Mouse (Mus musculus): ENCODE results near the gene Mtmr12. TPM values are rescaled to one million over a fixed set of nuclear protein-coding genes. Genes with fewer than 3 reads are reported as not detected.

Mtmr12 gene
- total and polyA plus RNA-seq, 3 experiments: 7.4 to 9.2 (median 8.8) TPM

GRCm38 (mm10) chr15:12226908-12227307, 22.1 kb downstream of the Mtmr12 start:
- intact Hi-C loops (cut with DNase I): no loop called here
- TF ChIP-seq POLR2A (IDR thresholded peaks at IDR 0.05; ENCODE audit: insufficient read depth, low read depth, low read length): no peak
- TF ChIP-seq EP300 (IDR thresholded peaks at IDR 0.05; ENCODE audit: insufficient read depth, low read depth, low read length): no peak
- no peak for TF ChIP-seq CTCF (IDR thresholded peaks at IDR 0.05)
- Histone ChIP-seq H3K79me2 (replicated peaks; ENCODE audit: control insufficient read depth, insufficient read depth, low read length) (peaks cover 6% of the 10 kb centered on the region), H3K9ac (ENCODE audit: low read depth, low read length) (no peak overlapping the region), H3K4me3 (no peak overlapping the region), H3K36me3 (ENCODE audit: control insufficient read depth, insufficient read depth, low read length) (no peaks in the 10 kb centered on the region; the same call in none of the 2 replicates), H3K4me1 (ENCODE audit: control insufficient read depth, insufficient read depth, low read length) (peaks cover 26% of the 10 kb centered on the region), H3K27me3 (ENCODE audit: control insufficient read depth, insufficient read depth, low read length) (no peaks in the 10 kb centered on the region), H3K27ac (no peak overlapping the region)
- 90% methylated on average over 15 of the region's 15 CpGs for WGBS
- no peak for DNase-seq

DNA sequence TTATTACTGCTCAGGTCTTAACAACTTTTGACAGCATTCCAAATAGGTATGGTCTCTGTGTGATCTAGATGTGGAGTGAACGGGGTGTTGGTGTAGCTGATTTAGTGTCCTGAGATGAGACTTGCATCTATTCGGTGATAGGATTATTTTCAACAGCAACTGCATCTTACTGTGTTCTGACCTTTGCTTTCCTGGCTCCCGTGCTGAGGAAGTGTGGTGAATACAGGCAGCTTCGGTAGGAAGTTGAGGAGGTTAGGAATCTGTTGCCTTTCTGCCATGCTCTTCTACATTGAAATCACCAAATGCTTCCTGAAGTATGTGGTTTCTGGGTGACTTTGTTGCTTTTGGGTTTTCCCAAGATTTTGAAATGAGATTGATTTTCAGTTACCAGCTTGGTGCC, 22.5 kb downstream of the Mtmr12 start:
- no peak overlapping the region for H3K27ac ChIP-seq
- peaks cover 6% of the 10 kb centered on the region for H3K79me2 ChIP-seq (replicated peaks; ENCODE audit: control insufficient read depth, insufficient read depth, low read length)
- TF ChIP-seq CTCF (IDR thresholded peaks at IDR 0.05) (no peak), EP300 (IDR thresholded peaks at IDR 0.05; ENCODE audit: insufficient read depth, low read depth, low read length) (no peak), POLR2A (IDR thresholded peaks at IDR 0.05; ENCODE audit: insufficient read depth, low read depth, low read length) (no peak)
- intact Hi-C loops (cut with DNase I): no loop called here
- H3K36me3 ChIP-seq (ENCODE audit: control insufficient read depth, insufficient read depth, low read length): no peaks in the 10 kb centered on the region; the same call in none of the 2 replicates
- no peak for DNase-seq
- no peak overlapping the region for H3K9ac ChIP-seq (ENCODE audit: low read depth, low read length)
- H3K4me3 ChIP-seq: no peak overlapping the region
- no peaks in the 10 kb centered on the region for H3K27me3 ChIP-seq (ENCODE audit: control insufficient read depth, insufficient read depth, low read length)
- peaks cover 23% of the 10 kb centered on the region for H3K4me1 ChIP-seq (ENCODE audit: control insufficient read depth, insufficient read depth, low read length)
- whole genome bisulfite sequencing: 47% methylated on average over 4 of the region's 4 CpGs

DNA sequence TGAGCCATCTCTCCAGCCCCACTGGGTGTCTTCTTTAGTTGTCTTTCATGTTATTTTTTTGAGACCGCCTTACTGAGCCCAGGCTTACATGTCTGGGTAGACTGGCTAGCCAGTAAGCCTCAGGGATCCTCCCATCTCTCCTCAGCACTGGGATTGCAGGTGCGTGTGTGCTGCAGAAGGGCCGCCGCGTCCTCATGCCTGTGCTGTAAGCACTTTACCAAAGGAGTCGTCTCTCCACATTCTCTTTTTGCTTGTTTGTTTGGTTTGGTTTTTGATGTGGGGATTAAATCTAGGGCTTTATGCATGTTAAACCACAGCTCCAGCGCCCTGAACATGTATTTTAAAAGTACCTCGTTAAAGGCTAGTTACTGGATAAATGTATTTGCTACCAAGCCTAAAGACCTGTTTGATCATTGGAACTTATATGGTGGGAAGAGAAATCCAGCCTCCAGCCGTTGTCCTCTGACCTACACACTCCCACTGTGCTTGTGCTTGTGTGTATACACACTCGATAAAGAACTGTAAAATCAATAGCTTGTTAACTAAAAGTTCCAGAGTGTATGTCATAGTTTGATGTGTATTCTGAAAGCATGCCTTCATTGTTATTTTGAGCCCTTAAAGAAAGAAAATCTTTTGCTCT, 24.9 kb downstream of the Mtmr12 start:
- Histone ChIP-seq H3K36me3 (ENCODE audit: control insufficient read depth, insufficient read depth, low read length) (no peaks in the 10 kb centered on the region; the same call in none of the 2 replicates), H3K27me3 (ENCODE audit: control insufficient read depth, insufficient read depth, low read length) (no peaks in the 10 kb centered on the region), H3K27ac (no peak overlapping the region), H3K79me2 (replicated peaks; ENCODE audit: control insufficient read depth, insufficient read depth, low read length) (peaks cover 6% of the 10 kb centered on the region), H3K4me3 (no peak overlapping the region), H3K9ac (ENCODE audit: low read depth, low read length) (no peak overlapping the region), H3K4me1 (ENCODE audit: control insufficient read depth, insufficient read depth, low read length) (peaks cover 25% of the 10 kb centered on the region)
- TF ChIP-seq POLR2A (IDR thresholded peaks at IDR 0.05; ENCODE audit: insufficient read depth, low read depth, low read length) (no peak), EP300 (IDR thresholded peaks at IDR 0.05; ENCODE audit: insufficient read depth, low read depth, low read length) (no peak), CTCF (IDR thresholded peaks at IDR 0.05) (no peak)
- intact Hi-C loops (cut with DNase I): no loop called here
- DNase-seq: no peak
- WGBS: 67% methylated on average over 10 of the region's 10 CpGs

DNA sequence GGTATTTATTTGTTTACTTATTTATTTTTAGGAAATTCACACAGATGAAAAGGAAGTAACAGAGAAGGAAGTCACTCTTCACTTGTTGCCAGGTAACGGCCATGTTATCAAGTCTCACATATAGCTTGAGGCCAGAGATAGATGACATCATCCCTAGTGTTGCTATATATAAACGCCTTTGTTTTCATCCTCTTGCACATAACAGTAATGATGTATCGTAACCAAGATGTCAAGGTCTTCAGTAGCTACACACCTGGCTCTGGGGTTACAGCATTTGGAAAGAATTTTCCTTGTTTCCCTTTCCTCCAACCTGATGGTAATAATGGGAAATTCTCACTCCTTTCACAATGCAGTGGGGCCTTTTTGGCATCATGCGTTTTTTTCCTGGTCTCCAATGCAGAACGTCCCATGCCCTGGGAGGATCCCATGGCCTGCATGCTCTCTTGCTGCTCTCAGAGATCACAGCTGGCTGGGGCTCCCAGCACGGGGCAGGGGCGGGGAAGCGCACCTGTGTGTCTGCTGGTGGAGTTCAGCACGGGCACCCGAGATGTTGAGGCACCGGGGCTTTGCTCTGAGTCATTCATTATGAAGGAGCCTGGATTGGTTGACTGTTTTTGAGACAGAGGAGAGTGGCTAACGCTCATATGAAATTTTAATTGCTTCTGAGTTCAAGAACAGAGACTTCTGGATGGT, 25.6 kb downstream of the Mtmr12 start:
- TF ChIP-seq CTCF (IDR thresholded peaks at IDR 0.05) (no peak), EP300 (IDR thresholded peaks at IDR 0.05; ENCODE audit: insufficient read depth, low read depth, low read length) (no peak), POLR2A (IDR thresholded peaks at IDR 0.05; ENCODE audit: insufficient read depth, low read depth, low read length) (no peak)
- intact Hi-C loops (cut with DNase I): no loop called here
- H3K4me1 ChIP-seq (ENCODE audit: control insufficient read depth, insufficient read depth, low read length): peaks cover 23% of the 10 kb centered on the region
- H3K79me2 ChIP-seq (replicated peaks; ENCODE audit: control insufficient read depth, insufficient read depth, low read length): peaks cover 6% of the 10 kb centered on the region
- 0 out of 2 replicates have a peak overlapping the region, but pooled peaks have one; percentile 23 for H3K27ac ChIP-seq
- no peak overlapping the region for H3K4me3 ChIP-seq
- DNase-seq: no peak
- WGBS: 28% methylated on average over 12 of the region's 12 CpGs
- no peaks in the 10 kb centered on the region for H3K27me3 ChIP-seq (ENCODE audit: control insufficient read depth, insufficient read depth, low read length)
- H3K36me3 ChIP-seq (ENCODE audit: control insufficient read depth, insufficient read depth, low read length): no peaks in the 10 kb centered on the region; the same call in none of the 2 replicates
- no peak overlapping the region for H3K9ac ChIP-seq (ENCODE audit: low read depth, low read length)

DNA sequence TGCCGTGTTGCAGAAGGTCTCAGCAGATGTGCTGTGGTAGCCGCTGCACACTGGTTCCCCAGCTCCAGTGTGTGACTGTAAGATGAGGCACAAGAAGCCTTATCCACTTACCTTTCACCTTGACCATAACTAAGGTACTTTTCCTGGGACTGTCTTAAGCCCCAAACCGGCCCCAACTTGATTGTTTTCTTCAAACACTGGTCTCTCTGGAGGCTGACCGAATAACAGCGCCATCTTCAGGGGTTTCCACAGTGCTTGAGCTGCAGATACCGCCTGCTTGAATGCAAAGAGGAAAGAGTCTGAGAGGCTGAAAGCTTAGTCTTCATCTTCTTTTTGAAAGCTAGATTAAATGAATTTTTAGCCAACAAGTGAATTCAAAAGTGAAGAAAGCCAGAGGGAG, 26.6 kb downstream of the Mtmr12 start:
- H3K9ac ChIP-seq (ENCODE audit: low read depth, low read length): no peak overlapping the region
- no peak overlapping the region for H3K27ac ChIP-seq
- peaks cover 18% of the 10 kb centered on the region for H3K4me1 ChIP-seq (ENCODE audit: control insufficient read depth, insufficient read depth, low read length)
- H3K79me2 ChIP-seq (replicated peaks; ENCODE audit: control insufficient read depth, insufficient read depth, low read length): peaks cover 3% of the 10 kb centered on the region; the same call in 1 of the 2 replicates
- intact Hi-C loops (cut with DNase I): no loop called here
- no peak overlapping the region for H3K4me3 ChIP-seq
- H3K36me3 ChIP-seq (ENCODE audit: control insufficient read depth, insufficient read depth, low read length): no peaks in the 10 kb centered on the region; the same call in none of the 2 replicates
- 87% methylated on average over 6 of the region's 6 CpGs for WGBS
- no peak for DNase-seq
- no peaks in the 10 kb centered on the region for H3K27me3 ChIP-seq (ENCODE audit: control insufficient read depth, insufficient read depth, low read length)
- TF ChIP-seq CTCF (IDR thresholded peaks at IDR 0.05) (no peak), POLR2A (IDR thresholded peaks at IDR 0.05; ENCODE audit: insufficient read depth, low read depth, low read length) (no peak), EP300 (IDR thresholded peaks at IDR 0.05; ENCODE audit: insufficient read depth, low read depth, low read length) (no peak)

- intact Hi-C loops (cut with DNase I): no loop called here
- TF ChIP-seq POLR2A (IDR thresholded peaks at IDR 0.05; ENCODE audit: insufficient read depth, low read depth, low read length) (no peak), CTCF (IDR thresholded peaks at IDR 0.05) (no peak), EP300 (IDR thresholded peaks at IDR 0.05; ENCODE audit: insufficient read depth, low read depth, low read length) (no peak)
- Histone ChIP-seq H3K9ac (ENCODE audit: low read depth, low read length) (no peak overlapping the region), H3K27me3 (ENCODE audit: control insufficient read depth, insufficient read depth, low read length) (no peaks in the 10 kb centered on the region), H3K4me1 (ENCODE audit: control insufficient read depth, insufficient read depth, low read length) (peaks cover 12% of the 10 kb centered on the region), H3K79me2 (replicated peaks; ENCODE audit: control insufficient read depth, insufficient read depth, low read length) (0 out of 2 replicates have a peak, but pooled peaks cover 3% of the 10 kb centered on the region), H3K4me3 (no peak overlapping the region), H3K27ac (no peak overlapping the region), H3K36me3 (ENCODE audit: control insufficient read depth, insufficient read depth, low read length) (no peaks in the 10 kb centered on the region; the same call in none of the 2 replicates)
- 47% methylated on average over 11 of the region's 11 CpGs for WGBS
- DNase-seq: no peak
Observed at GRCm38 (mm10) chr15:12232429-12232828, 27.6 kb downstream of the Mtmr12 start.
